Mouse (Mus musculus): ENCODE results near the gene Hace1. TPM values are rescaled to one million over a fixed set of nuclear protein-coding genes. Genes with fewer than 3 reads are reported as not detected.
"Not testable (repeated sequence)": the region's sequence is repeated elsewhere in the genome, so short reads cannot be mapped to it uniquely, and the experiment has no call there.

Gene Hace1
- total RNA-seq (2021): 10 to 100 TPM; 42.9 to 45.3 TPM
- long read RNA-seq, experiment 1, transcript Hace1-201 (24 exons, 3,785 nt): major isoform, 18 of 35 reads
- long read RNA-seq, experiment 1, partial matches to known transcripts: 3 of 35 reads
- long read RNA-seq, experiment 1, other reads (novel, unspliced or antisense): 14 of 35 reads
- long read RNA-seq, experiment 2, transcript Hace1-201 (24 exons, 3,785 nt): major isoform, 22 of 42 reads
- long read RNA-seq, experiment 2, partial matches to known transcripts: 2 of 42 reads
- long read RNA-seq, experiment 2, other reads (novel, unspliced or antisense): 18 of 42 reads

DNA sequence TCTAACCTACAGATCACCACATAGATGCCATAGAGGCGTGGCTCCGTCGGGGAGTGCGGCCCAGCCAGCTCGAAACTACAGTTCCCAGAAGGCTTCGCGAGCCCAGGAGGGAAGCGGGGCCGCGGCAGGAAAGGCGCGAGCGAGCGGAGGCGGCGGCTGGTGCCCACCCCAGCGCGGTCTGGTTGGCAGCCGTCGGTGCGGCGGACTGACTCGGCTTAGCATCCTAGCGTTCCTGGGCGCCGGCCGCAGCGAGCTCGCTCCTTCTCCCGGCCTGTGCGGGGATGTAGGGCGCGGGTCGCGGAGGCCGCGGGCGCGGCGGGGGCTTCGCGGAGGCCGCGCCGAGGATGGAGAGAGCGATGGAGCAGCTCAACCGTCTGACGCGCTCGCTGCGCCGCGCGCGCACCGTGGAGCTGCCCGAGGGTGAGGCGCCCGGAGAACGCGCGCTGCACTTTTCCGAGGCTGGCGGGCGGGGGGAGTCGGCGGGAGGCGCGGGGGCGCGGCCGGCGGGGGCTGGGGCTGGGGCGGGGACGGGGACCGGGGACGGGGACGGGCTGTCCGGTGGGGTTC is at the start of gene Hace1:
TSS of gene Hace1 (plus strand) at position 99 of the 567 bp plus-strand sequence.
- no peak for TF ChIP-seq CTCF (conservative IDR thresholded peaks at IDR 0.05)
- H3K27ac ChIP-seq: peak within 1 kb of the TSS; percentile 98
- peak; percentile 84 to 87 for DNase-seq (ENCODE audit: low spot score in 2 of 2)
- H3K4me3 ChIP-seq: peak within 1 kb of the TSS; percentile 73

DNA sequence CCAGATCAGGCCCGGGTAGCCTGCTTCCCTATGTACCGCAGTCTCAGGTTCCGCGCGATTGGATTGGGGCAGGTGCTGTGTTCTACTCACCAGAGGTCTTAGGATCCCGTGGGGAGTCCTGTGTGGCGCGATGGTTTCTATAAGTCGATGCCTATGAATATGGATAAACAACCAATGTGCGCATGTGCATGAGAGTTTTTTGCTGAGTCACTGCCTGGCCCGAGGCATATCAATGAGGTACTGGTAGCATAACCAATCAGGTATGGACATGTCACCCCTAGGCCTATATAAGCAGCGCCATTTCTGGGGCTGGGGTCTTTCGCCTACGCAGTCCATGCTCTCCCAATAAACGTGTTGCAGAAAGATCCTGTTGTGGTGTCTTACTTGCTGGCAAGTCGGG is 40.3 kb upstream of the Hace1 start:
- not testable (repeated sequence) for H3K27ac ChIP-seq; H3K4me3 ChIP-seq; DNase-seq (ENCODE audit: low spot score in 2 of 2)

DNA sequence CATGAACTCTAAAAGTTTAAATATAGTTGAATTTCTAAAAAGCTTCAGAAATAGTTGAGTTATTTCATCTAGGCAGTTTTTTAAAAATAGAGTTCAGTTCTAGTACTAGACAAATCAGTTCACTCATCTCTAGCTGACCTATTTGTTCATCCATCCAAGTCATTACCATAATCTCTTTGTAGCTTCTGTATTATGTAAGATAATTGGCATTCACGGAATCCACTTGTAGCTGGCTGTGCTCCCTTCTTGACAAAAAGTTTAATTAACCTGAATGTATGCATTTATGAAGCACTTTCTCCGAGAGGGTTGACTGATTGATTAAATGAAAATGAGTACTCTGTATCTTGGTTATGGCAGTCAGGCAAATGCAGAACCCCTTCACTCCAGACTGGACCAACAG is 34.9 kb upstream of the Hace1 start:
- TF ChIP-seq CTCF (conservative IDR thresholded peaks at IDR 0.05): no peak
- no peak for DNase-seq (ENCODE audit: low spot score in 2 of 2)
- Histone ChIP-seq H3K27ac (no peak overlapping the region), H3K4me3 (no peak overlapping the region)

DNA sequence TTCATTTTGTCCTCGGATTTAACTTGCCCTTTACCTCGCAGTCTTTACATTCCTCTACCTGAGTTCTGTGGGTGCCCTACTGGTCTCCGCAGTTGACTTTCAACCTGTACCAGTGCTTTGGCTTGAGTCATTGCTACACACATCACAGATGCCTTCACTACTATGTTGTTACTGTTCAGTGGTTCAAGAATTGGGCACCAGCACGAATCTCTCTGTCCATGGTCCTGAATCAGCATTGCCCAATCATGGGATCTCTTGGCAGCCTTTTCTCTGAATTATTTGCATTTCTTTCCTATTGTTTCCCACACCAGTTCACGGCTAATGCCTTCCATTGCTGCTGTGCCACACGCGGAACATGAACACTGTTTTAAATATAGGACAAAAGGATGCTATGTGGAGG is 30.8 kb upstream of the Hace1 start:
- DNase-seq (ENCODE audit: low spot score in 2 of 2): no peak
- TF ChIP-seq CTCF (conservative IDR thresholded peaks at IDR 0.05): no peak
- Histone ChIP-seq H3K27ac (no peak overlapping the region), H3K4me3 (no peak overlapping the region)

DNA sequence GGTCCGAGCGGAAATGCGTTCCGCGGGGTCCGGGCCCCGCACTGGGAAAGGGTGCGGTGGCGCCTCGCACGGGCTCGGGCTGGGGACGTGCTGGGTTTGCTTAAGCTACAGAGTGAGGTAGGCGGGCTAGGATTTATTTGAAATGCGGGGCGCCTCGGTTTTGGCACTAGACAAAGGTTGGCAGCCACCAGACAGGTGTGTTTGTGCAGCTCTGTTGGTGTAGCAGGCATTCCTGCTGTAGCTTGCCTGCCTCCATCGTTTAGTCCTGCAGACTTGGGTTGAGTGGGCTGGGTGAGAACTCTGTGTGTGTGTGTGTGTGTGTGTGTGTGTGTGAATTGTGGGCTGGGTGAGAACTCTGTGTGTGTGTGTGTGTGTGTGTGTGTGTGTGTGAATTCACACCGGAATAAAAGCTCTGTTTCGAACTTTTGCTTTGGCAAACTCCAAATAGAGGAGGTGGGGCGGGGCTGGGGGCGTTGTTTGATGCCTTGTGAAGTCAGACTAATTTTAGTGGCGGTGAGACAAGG is 731 bp downstream of the Hace1 start:
- Histone ChIP-seq H3K27ac (peak overlapping the region; percentile 98), H3K4me3 (peak overlapping the region; percentile 73)
- peak; percentile 36 to 39 for DNase-seq (ENCODE audit: low spot score in 2 of 2)
- TF ChIP-seq CTCF (conservative IDR thresholded peaks at IDR 0.05): no peak

DNA sequence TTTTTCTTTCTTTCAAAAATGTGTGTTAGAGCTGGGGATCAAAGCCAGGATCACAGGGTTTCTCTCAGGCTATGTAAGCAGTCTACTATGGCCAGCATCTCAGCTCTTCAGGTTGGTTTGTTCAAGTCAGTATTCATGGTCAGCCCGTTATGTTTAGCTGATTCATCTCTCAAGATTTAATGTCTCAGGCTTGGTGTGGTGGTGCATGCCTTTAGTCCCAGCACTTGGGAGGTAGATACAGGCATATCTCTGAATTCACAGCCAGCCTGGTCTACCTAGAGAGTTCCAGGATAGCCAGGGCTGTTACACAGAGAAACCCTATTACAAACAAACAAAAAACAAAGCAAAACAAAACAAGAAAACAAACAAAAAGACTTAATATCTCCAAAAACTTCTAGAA is 5.7 kb downstream of the Hace1 start:
- no peak for TF ChIP-seq CTCF (conservative IDR thresholded peaks at IDR 0.05)
- Histone ChIP-seq H3K27ac (no peak overlapping the region), H3K4me3 (no peak overlapping the region)
- no peak for DNase-seq (ENCODE audit: low spot score in 2 of 2)

DNA sequence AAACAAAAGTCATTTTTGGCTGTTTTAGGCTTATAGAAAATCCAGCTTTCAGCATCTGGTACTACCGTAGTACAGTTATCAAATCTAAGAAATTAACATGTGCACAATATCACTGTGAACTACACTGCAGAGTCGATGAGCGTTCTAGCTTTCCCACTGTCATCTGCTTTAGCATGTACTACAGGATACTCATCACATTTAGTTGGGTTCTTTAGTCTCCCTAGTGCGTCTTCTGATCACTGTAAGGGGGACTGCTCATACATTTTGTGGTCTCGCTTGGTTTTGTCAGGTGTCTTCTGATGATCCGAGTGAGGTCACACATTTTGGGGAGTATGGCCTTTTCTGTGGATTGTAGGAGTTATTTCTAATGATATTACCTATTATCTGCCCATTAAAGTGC is 6.2 kb downstream of the Hace1 start:
- H3K4me3 ChIP-seq: no peak overlapping the region
- no peak for DNase-seq (ENCODE audit: low spot score in 2 of 2)
- no peak for TF ChIP-seq CTCF (conservative IDR thresholded peaks at IDR 0.05)
- no peak overlapping the region for H3K27ac ChIP-seq

DNA sequence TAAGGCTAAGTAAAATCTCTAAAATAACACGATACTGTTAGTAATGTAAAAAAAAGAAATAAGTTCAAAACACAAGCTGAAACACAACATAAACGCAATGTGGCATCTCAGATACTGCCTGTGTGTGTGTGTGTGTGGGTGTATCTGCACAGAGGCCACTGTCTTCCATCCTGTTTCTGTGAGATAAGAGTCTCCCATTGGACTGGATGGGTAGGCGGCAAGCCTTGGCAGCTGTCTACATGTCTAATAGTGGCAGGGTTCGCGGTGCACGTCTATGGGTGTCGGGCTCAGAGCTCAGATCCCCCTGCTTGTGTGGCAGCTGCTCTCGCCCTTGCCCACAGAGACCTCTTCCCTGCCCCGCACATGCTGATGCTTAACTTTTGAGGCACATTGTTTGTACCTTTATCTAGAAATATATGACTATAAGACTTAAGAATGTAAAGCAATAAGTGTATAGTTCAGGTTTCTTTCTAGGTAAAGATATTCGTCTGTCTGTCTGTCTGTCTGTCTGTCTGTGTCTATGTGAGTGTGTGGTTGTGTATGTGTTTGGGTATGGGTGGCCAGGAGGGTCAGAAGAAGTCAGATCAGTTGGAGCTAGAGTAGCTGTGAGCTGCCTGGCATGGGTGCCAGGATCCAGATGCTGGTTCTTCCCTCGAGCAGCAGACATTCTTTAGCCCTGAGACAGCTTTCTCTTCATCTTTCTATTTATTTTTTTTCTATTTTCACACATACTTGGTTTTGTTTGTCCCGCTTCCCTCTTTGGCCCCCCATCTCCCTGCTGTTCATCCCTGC is 6.9 kb downstream of the Hace1 start:
- H3K4me3 ChIP-seq: no peak overlapping the region
- H3K27ac ChIP-seq: no peak overlapping the region
- no peak for TF ChIP-seq CTCF (conservative IDR thresholded peaks at IDR 0.05)
- DNase-seq (ENCODE audit: low spot score in 2 of 2): no peak

DNA sequence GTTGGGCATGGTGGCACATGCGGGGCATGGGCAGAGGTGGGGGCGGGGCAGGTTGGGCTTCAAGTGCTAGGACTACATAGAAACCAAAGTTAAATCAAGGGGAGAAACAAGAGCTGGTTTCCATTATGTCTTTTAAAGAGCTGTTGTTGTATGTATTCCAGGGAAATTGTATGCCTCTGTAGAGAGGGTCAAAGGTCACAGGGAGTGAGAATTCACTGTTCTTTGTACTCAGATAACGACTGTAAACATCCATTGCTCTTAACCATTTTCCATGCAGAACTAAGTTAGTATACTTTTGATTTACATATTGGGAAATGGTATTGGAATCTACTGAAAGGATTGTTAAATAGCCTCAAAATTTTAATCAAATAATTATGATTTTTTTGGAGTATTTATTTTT is 28.2 kb downstream of the Hace1 start:
- no peak for TF ChIP-seq CTCF (conservative IDR thresholded peaks at IDR 0.05)
- Histone ChIP-seq H3K4me3 (no peak overlapping the region), H3K27ac (no peak overlapping the region)
- DNase-seq (ENCODE audit: low spot score in 2 of 2): no peak

DNA sequence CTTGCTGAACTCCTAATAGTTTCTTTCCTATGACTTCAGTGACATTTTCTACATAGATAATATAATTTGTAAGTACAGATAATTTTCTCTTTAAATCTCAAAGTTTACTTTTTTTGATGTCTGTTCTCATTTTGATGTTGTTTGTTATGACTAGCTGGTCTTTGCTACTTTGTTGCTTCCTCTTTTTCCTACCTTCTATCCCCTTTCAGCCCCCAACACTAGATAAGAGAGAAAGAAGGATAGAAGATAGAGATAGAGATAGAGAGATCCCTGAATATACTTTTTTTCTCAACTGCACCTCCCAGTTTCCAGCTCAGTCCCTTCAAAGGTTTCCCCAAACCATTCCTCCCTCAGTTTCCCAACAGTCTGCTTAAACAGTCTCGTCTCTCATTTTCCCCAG is 33.1 kb downstream of the Hace1 start:
- TF ChIP-seq CTCF (conservative IDR thresholded peaks at IDR 0.05): no peak
- Histone ChIP-seq H3K27ac (no peak overlapping the region), H3K4me3 (no peak overlapping the region)
- no peak for DNase-seq (ENCODE audit: low spot score in 2 of 2)

DNA sequence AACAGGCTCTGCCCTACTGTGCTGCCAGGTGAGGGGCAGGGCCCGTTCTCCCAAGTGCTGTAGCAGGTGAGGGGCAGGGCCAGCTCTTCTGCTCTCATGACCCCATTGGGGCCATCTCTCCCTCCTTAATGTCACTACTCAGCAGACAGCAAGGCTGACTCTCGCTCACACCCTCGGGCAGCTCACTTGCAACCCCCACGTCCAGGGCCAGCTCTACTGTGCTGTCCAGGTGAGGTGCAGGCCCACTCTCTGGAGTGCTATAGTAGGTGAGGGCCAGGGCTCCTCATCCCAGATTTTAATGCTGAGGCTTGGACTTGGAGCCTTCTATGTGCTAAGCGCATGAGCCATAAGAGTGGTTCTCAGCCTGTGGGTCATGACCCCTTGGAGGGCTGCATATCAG is 38.4 kb downstream of the Hace1 start:
- no peak for DNase-seq (ENCODE audit: low spot score in 2 of 2)
- no peak overlapping the region for H3K4me3 ChIP-seq
- H3K27ac ChIP-seq: no peak overlapping the region
- no peak for TF ChIP-seq CTCF (conservative IDR thresholded peaks at IDR 0.05)

DNA sequence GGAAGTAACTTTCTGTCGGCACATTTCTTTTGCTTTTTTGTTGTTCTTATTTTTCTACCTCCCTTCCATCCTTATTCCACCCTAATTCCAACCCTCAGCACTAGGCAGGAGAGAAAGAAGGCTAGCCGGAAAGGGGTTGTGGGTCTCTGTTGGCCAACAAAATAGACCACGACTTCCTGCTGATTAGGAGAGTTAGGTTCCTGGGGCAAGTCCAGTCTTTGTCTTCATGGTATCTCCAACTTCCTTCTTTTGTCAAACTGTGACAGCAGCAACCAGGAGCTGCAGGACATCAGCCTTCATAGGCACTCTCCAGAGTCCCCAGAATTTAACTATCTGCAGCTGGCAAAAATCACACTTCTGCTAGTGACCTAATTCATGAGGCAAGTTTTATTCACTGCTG is 41.4 kb downstream of the Hace1 start:
- DNase-seq (ENCODE audit: low spot score in 2 of 2): no peak
- no peak for TF ChIP-seq CTCF (conservative IDR thresholded peaks at IDR 0.05)
- Histone ChIP-seq H3K4me3 (no peak overlapping the region), H3K27ac (no peak overlapping the region)

DNA sequence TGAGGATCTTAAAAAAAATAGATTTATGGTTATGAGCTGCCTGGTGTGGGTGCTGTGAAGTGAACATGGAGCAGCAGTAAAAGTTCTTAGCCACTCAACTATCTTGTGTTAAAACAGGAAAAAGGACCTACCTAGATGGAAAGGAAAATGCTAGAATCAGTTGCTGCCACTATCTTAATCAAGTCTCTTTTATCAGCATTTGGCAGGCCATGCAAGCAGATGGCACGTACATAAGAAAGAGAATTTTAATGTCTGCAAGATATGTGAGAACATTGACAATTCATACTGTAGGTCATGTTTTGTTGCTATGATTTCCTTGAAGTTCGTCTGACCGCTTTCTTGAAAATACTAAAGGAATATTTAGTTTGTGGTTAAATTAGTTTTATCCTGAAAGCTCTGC is 54.4 kb downstream of the Hace1 start:
- TF ChIP-seq CTCF (conservative IDR thresholded peaks at IDR 0.05): no peak
- Histone ChIP-seq H3K4me3 (no peak overlapping the region), H3K27ac (no peak overlapping the region)
- DNase-seq (ENCODE audit: low spot score in 2 of 2): no peak

Data from layer of hippocampus, adult 2 months (tissue).